In genomic region chr5:102766311-102767057, GRCm38 (mm10) we compare ENCODE assay signal across 8 mouse cellular contexts.
DNase-seq lines count a peak whose midpoint lies in the region; TF ChIP-seq lines count a peak whose summit lies in the region.

No protein-coding gene starts in this region.

- WGBS in limb, embryonic 10.5 days: 58% methylated on average over 6 of the region's 6 CpGs

- H3K27ac ChIP-seq in limb, embryonic 10.5 days: no peak overlapping the region
- no peak overlapping the region for H3K27ac ChIP-seq in testis, adult 2 months (ENCODE audit: control insufficient read depth, insufficient read depth, low read depth, low read length)

- no peaks in the 10 kb centered on the region for H3K36me3 ChIP-seq in limb, embryonic 10.5 days
- no peaks in the 10 kb centered on the region for H3K36me3 ChIP-seq in testis, adult 2 months (ENCODE audit: control insufficient read depth, insufficient read depth, low read length)

- no peaks in the 10 kb centered on the region for H3K27me3 ChIP-seq in limb, embryonic 10.5 days (ENCODE audit: low read depth, poor library complexity, severe bottlenecking)
- H3K27me3 ChIP-seq in testis, adult 2 months (ENCODE audit: control insufficient read depth, insufficient read depth, low read length): no peaks in the 10 kb centered on the region

- no peak overlapping the region for H3K4me3 ChIP-seq in limb, embryonic 10.5 days
- H3K4me3 ChIP-seq in testis, adult 2 months (ENCODE audit: control insufficient read depth, low read depth, low read length): no peak overlapping the region

- no peak for TF ChIP-seq POLR2A in testis, adult 2 months (IDR thresholded peaks at IDR 0.05; ENCODE audit: control insufficient read depth, low read depth, low read length)

- peak; percentile 80; the same call in 1 of the 2 replicates for TF ChIP-seq CTCF in testis, adult 2 months (IDR thresholded peaks at IDR 0.05; ENCODE audit: control insufficient read depth, insufficient read depth, insufficient replicate concordance, low read depth, low read length)

- DNase-seq in gastrocnemius, adult 18-20 months (ENCODE audit: low spot score): peak; percentile 30
- DNase-seq in gastrocnemius, postnatal 4 days (ENCODE audit: low spot score in 2 of 2): no peak
- peak; percentile 24 for DNase-seq in right cerebral cortex, postnatal 4 days
- no peak for DNase-seq in right cerebral cortex, adult 18-20 months
- peak; percentile 63 for DNase-seq in embryo, embryonic 10.5 days (ENCODE audit: low spot score)
- peak; percentile 59 for DNase-seq in limb, embryonic 10.5 days (ENCODE audit: low spot score)
- DNase-seq in layer of hippocampus, postnatal 14 days (ENCODE audit: low spot score in 2 of 2): no peak

- H3K4me1 ChIP-seq in limb, embryonic 10.5 days: peaks cover 26% of the 10 kb centered on the region
- no peaks in the 10 kb centered on the region for H3K4me1 ChIP-seq in testis, adult 2 months (ENCODE audit: control insufficient read depth, insufficient read depth, low read length)

- no peaks in the 10 kb centered on the region for H3K9me3 ChIP-seq in limb, embryonic 10.5 days (replicated peaks)

Comparison
In these comparisons a context has a peak if more than half of its experiments do, and no peak if none do; other contexts are left out.
1. DNase-seq: peak in gastrocnemius, adult 18-20 months (single experiment), right cerebral cortex, postnatal 4 days (single experiment), embryo, embryonic 10.5 days (single experiment) and limb, embryonic 10.5 days (single experiment); none in gastrocnemius, postnatal 4 days (0 of 2), right cerebral cortex, adult 18-20 months (single experiment) and layer of hippocampus, postnatal 14 days (0 of 2).